Mouse (Mus musculus): ENCODE data around the gene Hoxd13.

DNA sequence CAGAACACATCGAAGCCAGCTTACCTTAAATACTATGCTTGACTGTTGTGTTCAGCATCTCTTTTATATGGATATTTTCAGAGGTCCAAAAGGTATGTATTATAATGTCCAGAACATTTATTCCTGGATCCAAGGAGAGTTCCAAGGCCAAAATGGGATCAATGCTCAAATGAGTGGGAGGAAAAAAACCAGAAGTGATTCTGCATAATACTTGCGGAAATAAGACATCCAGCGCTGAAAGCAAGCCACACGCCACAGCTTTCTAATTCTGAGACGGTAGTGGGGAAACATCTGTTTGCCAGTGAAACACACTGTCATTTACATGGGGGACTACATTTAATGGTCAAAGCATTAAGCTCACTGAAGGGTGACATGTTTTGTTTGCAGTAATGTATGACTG lies 25.7 kb upstream of the Hoxd13 start:
- no peak for TF ChIP-seq POLR2A (IDR thresholded peaks at IDR 0.05; ENCODE audit: control insufficient read depth, extremely low read depth, insufficient read depth, low read length, poor library complexity)
- TF ChIP-seq CTCF (IDR thresholded peaks at IDR 0.05; ENCODE audit: borderline replicate concordance, control insufficient read depth, extremely low read depth, insufficient read depth, low read length, poor library complexity), result no peak
